11 mouse cellular contexts compared by ENCODE assay signal in genomic region chr19:46959536-46959935, GRCm38 (mm10). TPM values are rescaled to one million over a fixed set of nuclear protein-coding genes. Genes with fewer than 3 reads are reported as not detected.
A peak's percentile ranks its signal among the peaks of the same experiment; 100 is the strongest.
DNase-seq lines count a peak whose midpoint lies in the region; ATAC-seq and TF ChIP-seq lines count a peak whose summit lies in the region.
"Had no signal": no experiment of that assay in that cellular context is flagged by ENCODE, and none has a peak within 500 bp of the region (broad histone marks: within the 10 kb centered on the region; RNA-seq: fewer than 3 reads in every experiment).

No protein-coding gene starts in this region.

- DNase-seq in heart, postnatal 25 days (ENCODE audit: low spot score) = no peak
- peak; percentile 34 for DNase-seq in heart, postnatal 0 days (ENCODE audit: low spot score)
- no peak for DNase-seq in hindbrain, embryonic 10.5 days (ENCODE audit: low spot score)
- DNase-seq: cerebellum, postnatal 10 days; kidney, postnatal 36 days had no signal

- no peaks in the 10 kb centered on the region for H3K9me3 ChIP-seq in heart, embryonic 12.5 days (replicated peaks)
- no peaks in the 10 kb centered on the region for H3K9me3 ChIP-seq in megakaryocyte, embryonic 14.5 days
- no peaks in the 10 kb centered on the region for H3K9me3 ChIP-seq in heart, postnatal 0 days (replicated peaks; ENCODE audit: control insufficient read depth, low read length)
- H3K9me3 ChIP-seq in neural tube, embryonic 15.5 days (replicated peaks) = no peaks in the 10 kb centered on the region
- H3K9me3 ChIP-seq in kidney, embryonic 15.5 days (replicated peaks) = no peaks in the 10 kb centered on the region
- H3K9me3 ChIP-seq in hindbrain, embryonic 10.5 days = no peaks in the 10 kb centered on the region

- intact Hi-C loops in heart, postnatal 25 days (cut with DNase I) = no loop called here

- ATAC-seq in heart, embryonic 12.5 days (ENCODE audit: insufficient number of reproducible peaks, low FRiP score) = no peak
- ATAC-seq in megakaryocyte, adult 5-6 weeks (ENCODE audit: poor library complexity, severe bottlenecking) = no peak
- no peak for ATAC-seq in heart, postnatal 0 days (ENCODE audit: insufficient read depth, low read depth)
- ATAC-seq in neural tube, embryonic 15.5 days (ENCODE audit: low FRiP score) = no peak
- no peak for ATAC-seq in kidney, embryonic 15.5 days (replicated peaks; ENCODE audit: low FRiP score)

- peaks cover 40% of the 10 kb centered on the region for H3K4me1 ChIP-seq in heart, embryonic 12.5 days (replicated peaks)
- H3K4me1 ChIP-seq in megakaryocyte, embryonic 14.5 days = peaks cover 78% of the 10 kb centered on the region
- peaks cover 34% of the 10 kb centered on the region for H3K4me1 ChIP-seq in heart, postnatal 0 days (ENCODE audit: control insufficient read depth, insufficient read depth)
- peaks cover 29% of the 10 kb centered on the region for H3K4me1 ChIP-seq in neural tube, embryonic 15.5 days
- H3K4me1 ChIP-seq in kidney, embryonic 15.5 days = peaks cover 31% of the 10 kb centered on the region
- peaks cover 29% of the 10 kb centered on the region for H3K4me1 ChIP-seq in hindbrain, embryonic 10.5 days (replicated peaks)

- H3K27ac ChIP-seq in heart, embryonic 12.5 days (ENCODE audit: poor library complexity, severe bottlenecking) = peak overlapping the region; percentile 52
- H3K27ac ChIP-seq in heart, postnatal 0 days (ENCODE audit: low read depth) = peak overlapping the region; percentile 99
- H3K27ac ChIP-seq in neural tube, embryonic 15.5 days (replicated peaks) = no peak overlapping the region
- H3K27ac ChIP-seq in kidney, embryonic 15.5 days = no peak overlapping the region
- H3K27ac ChIP-seq in hindbrain, embryonic 10.5 days = no peak overlapping the region

- H3K4me2 ChIP-seq in heart, embryonic 12.5 days = peak overlapping the region; percentile 87
- H3K4me2 ChIP-seq in heart, postnatal 0 days (ENCODE audit: low read depth, low read length) = peak overlapping the region; percentile 75
- 0 out of 2 replicates have a peak overlapping the region, but pooled peaks have one; percentile 1 for H3K4me2 ChIP-seq in neural tube, embryonic 15.5 days
- no peak overlapping the region for H3K4me2 ChIP-seq in kidney, embryonic 15.5 days

- no peaks in the 10 kb centered on the region for H3K27me3 ChIP-seq in heart, embryonic 12.5 days (replicated peaks)
- no peaks in the 10 kb centered on the region for H3K27me3 ChIP-seq in megakaryocyte, embryonic 14.5 days (replicated peaks)
- H3K27me3 ChIP-seq in heart, postnatal 0 days (ENCODE audit: control insufficient read depth, insufficient read depth, low read length) = no peaks in the 10 kb centered on the region
- H3K27me3 ChIP-seq in neural tube, embryonic 15.5 days (replicated peaks) = no peaks in the 10 kb centered on the region
- H3K27me3 ChIP-seq in kidney, embryonic 15.5 days = no peaks in the 10 kb centered on the region
- no peaks in the 10 kb centered on the region for H3K27me3 ChIP-seq in hindbrain, embryonic 10.5 days (ENCODE audit: insufficient read depth, poor library complexity, severe bottlenecking)

- no peak for TF ChIP-seq EP300 in heart, postnatal 0 days (IDR thresholded peaks at IDR 0.05; ENCODE audit: low read depth)

- 0 out of 2 replicates have a peak, but pooled peaks cover 4% of the 10 kb centered on the region for H3K36me3 ChIP-seq in heart, embryonic 12.5 days
- H3K36me3 ChIP-seq in megakaryocyte, embryonic 14.5 days (replicated peaks; ENCODE audit: low read length) = peaks cover 48% of the 10 kb centered on the region
- H3K36me3 ChIP-seq in heart, postnatal 0 days (replicated peaks; ENCODE audit: control insufficient read depth, insufficient read depth, low read length) = no peaks in the 10 kb centered on the region
- H3K36me3 ChIP-seq in neural tube, embryonic 15.5 days = no peaks in the 10 kb centered on the region
- peaks cover 9% of the 10 kb centered on the region for H3K36me3 ChIP-seq in kidney, embryonic 15.5 days
- H3K36me3 ChIP-seq in hindbrain, embryonic 10.5 days = no peaks in the 10 kb centered on the region

- WGBS in heart, embryonic 12.5 days = 50% methylated on average over 3 of the region's 3 CpGs
- WGBS in heart, postnatal 0 days = 30% methylated on average over 3 of the region's 3 CpGs
- WGBS in neural tube, embryonic 15.5 days = 79% methylated on average over 3 of the region's 3 CpGs
- WGBS in kidney, embryonic 15.5 days = 91% methylated on average over 3 of the region's 3 CpGs
- WGBS in hindbrain, embryonic 10.5 days = 87% methylated on average over 3 of the region's 3 CpGs

- no peak for TF ChIP-seq CTCF in heart, postnatal 0 days (IDR thresholded peaks at IDR 0.05; ENCODE audit: low read depth)

- H3K4me3 ChIP-seq in heart, embryonic 12.5 days = 0 out of 2 replicates have a peak overlapping the region, but pooled peaks have one; percentile 0
- H3K4me3 ChIP-seq in megakaryocyte, embryonic 14.5 days (replicated peaks) = peak overlapping the region; percentile 94
- H3K4me3 ChIP-seq in heart, postnatal 0 days (ENCODE audit: low read depth, low read length) = peak overlapping the region; percentile 1; the same call in 1 of the 2 replicates
- H3K4me3 ChIP-seq in neural tube, embryonic 15.5 days (replicated peaks) = no peak overlapping the region
- no peak overlapping the region for H3K4me3 ChIP-seq in kidney, embryonic 15.5 days (replicated peaks)
- no peak overlapping the region for H3K4me3 ChIP-seq in hindbrain, embryonic 10.5 days

- 0 out of 2 replicates have a peak overlapping the region, but pooled peaks have one; percentile 47 for H3K9ac ChIP-seq in heart, embryonic 12.5 days
- no peak overlapping the region for H3K9ac ChIP-seq in heart, postnatal 0 days (replicated peaks; ENCODE audit: low read depth, low read length)
- no peak overlapping the region for H3K9ac ChIP-seq in neural tube, embryonic 15.5 days (replicated peaks)
- no peak overlapping the region for H3K9ac ChIP-seq in kidney, embryonic 15.5 days

RNA-seq across cellular contexts. Expression of gene Ina, which starts 55.0 kb away (rescaled TPM):
- 0.24 and 0.86 TPM in 2 replicates for polyA plus RNA-seq in heart, embryonic 12.5 days (2016; fragmentation: Nextera tagmentation; extraction: Ambion mirVana)
- not detected for total RNA-seq in heart, postnatal 25 days (2021)
- polyA plus RNA-seq in megakaryocyte, embryonic 14.5 days (2012; ENCODE audit: insufficient read depth, low replicate concordance) = 0.13 TPM in 1 of 2 replicates, not detected in the other
- not detected in 2 replicates for total RNA-seq in megakaryocyte, adult 5-6 weeks (2015)
- not detected in 2 replicates for total RNA-seq in megakaryocyte, adult 5-6 weeks (2017)
- not detected in 2 replicates for total RNA-seq in heart, postnatal 0 days (2014; rRNA removed; ENCODE audit: low replicate concordance)
- not detected in 2 replicates for polyA plus RNA-seq in heart, postnatal 0 days (2015; fragmentation: Nextera tagmentation; extraction: Ambion mirVana)
- polyA plus RNA-seq in neural tube, embryonic 15.5 days (2015; fragmentation: Nextera tagmentation; extraction: Ambion mirVana) = 385 and 491 TPM in 2 replicates
- 1.8 and 4.4 TPM in 2 replicates for polyA plus RNA-seq in kidney, embryonic 15.5 days (2015; fragmentation: Nextera tagmentation; extraction: Ambion mirVana)
- 75.7 and 248 TPM in 2 replicates for polyA plus RNA-seq in hindbrain, embryonic 10.5 days (2016; fragmentation: Nextera tagmentation; extraction: Ambion mirVana)
- total RNA-seq: gastrocnemius, adult 8-10 months had no signal

RNA-seq across cellular contexts. Expression of gene Nt5c2, which starts 55.4 kb away (rescaled TPM):
- 108 and 111 TPM in 2 replicates for polyA plus RNA-seq in heart, embryonic 12.5 days (2016; fragmentation: Nextera tagmentation; extraction: Ambion mirVana)
- 10 to 100 TPM; 65.0 to 71.7 TPM for total RNA-seq in heart, postnatal 25 days (2021)
- polyA plus RNA-seq in megakaryocyte, embryonic 14.5 days (2012; ENCODE audit: insufficient read depth, low replicate concordance) = 2.1 and 11.7 TPM in 2 replicates
- total RNA-seq in megakaryocyte, adult 5-6 weeks (2015) = 32.5 and 36.1 TPM in 2 replicates
- 42.1 and 43.6 TPM in 2 replicates for total RNA-seq in megakaryocyte, adult 5-6 weeks (2017)
- total RNA-seq in heart, postnatal 0 days (2014; rRNA removed; ENCODE audit: low replicate concordance) = 33.9 and 48.1 TPM in 2 replicates
- polyA plus RNA-seq in heart, postnatal 0 days (2015; fragmentation: Nextera tagmentation; extraction: Ambion mirVana) = 92.7 and 111 TPM in 2 replicates
- 72.1 and 78.5 TPM in 2 replicates for polyA plus RNA-seq in neural tube, embryonic 15.5 days (2015; fragmentation: Nextera tagmentation; extraction: Ambion mirVana)
- 79.6 and 81.5 TPM in 2 replicates for polyA plus RNA-seq in kidney, embryonic 15.5 days (2015; fragmentation: Nextera tagmentation; extraction: Ambion mirVana)
- 65.1 and 69.6 TPM in 2 replicates for polyA plus RNA-seq in hindbrain, embryonic 10.5 days (2016; fragmentation: Nextera tagmentation; extraction: Ambion mirVana)

Comparison
In these comparisons a context has a peak if more than half of its experiments do, and no peak if none do; other contexts are left out.
1. H3K27ac ChIP-seq: peak in heart, embryonic 12.5 days (single experiment) and heart, postnatal 0 days (single experiment); none in neural tube, embryonic 15.5 days (single experiment), kidney, embryonic 15.5 days (single experiment) and hindbrain, embryonic 10.5 days (single experiment).
2. H3K4me3 ChIP-seq: peak in heart, embryonic 12.5 days (single experiment), megakaryocyte, embryonic 14.5 days (single experiment) and heart, postnatal 0 days (single experiment); none in neural tube, embryonic 15.5 days (single experiment), kidney, embryonic 15.5 days (single experiment) and hindbrain, embryonic 10.5 days (single experiment).
3. RNA of gene Ina, which starts 55.0 kb away (polyA plus RNA-seq): 385 to 491 TPM in neural tube, embryonic 15.5 days and 75.7 to 248 TPM in hindbrain, embryonic 10.5 days; 1.8 to 4.4 TPM in kidney, embryonic 15.5 days, 0.24 to 0.86 TPM in heart, embryonic 12.5 days, 0.13 TPM in megakaryocyte, embryonic 14.5 days and not detected in heart, postnatal 0 days; every median in the first group is over 10 times any median in the second.